Mouse (Mus musculus): ENCODE data around the gene Rad51b.

The Rad51b gene

DNA sequence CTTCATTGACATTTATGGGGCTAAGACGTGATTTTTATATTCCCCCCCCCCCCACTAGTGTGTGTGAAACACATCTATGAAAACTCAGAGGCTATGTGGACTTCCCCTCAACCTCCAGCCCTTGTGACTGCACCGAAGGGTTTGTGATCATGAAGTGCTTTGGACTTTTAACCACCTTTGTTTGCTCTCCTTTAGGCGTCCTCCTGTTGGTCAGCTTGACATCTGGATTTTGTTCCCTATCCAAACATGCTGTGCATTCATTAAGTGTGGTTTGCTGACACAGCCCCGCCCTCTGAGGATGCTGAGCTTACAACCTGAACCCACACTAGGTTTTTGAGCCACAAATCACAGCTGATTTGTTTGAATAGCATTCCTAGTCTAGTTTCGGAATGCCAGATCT is 502.3 kb downstream of the Rad51b start:
- in situ Hi-C loops (cut with MboI; ENCODE audit: unreplicated experiment in 2 of 2), result no loop called here

GRCm38 (mm10) chr12:79803670-79804069 is 506.6 kb downstream of the Rad51b start:
- in situ Hi-C loops (cut with MboI; ENCODE audit: unreplicated experiment in 2 of 2), result no loop called here

- in situ Hi-C loops (cut with MboI; ENCODE audit: unreplicated experiment in 2 of 2), result no loop called here
Observed at GRCm38 (mm10) chr12:79804776-79805524, 507.9 kb downstream of the Rad51b start.

DNA sequence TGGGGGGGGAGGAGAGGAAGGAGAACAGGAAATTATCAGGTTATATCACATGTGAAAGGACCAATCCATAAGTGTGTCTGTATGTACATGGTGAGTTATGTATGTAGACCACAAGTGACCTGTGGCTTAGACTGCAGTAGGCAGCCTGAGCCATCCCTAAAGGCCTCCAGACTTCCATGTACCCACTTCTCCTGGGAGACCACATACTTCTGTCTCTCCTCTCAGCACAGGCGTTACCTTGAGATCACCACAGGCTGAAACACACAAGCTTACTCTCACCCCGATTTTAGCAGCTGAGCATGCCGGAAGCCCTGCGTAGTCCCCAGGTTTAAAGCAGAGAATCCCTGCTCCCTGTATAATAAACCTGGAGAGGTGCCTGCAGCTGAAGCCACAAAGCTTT is 509.9 kb downstream of the Rad51b start:
- in situ Hi-C loops (cut with MboI; ENCODE audit: unreplicated experiment in 2 of 2), result no loop called here

GRCm38 (mm10) chr12:79807410-79807847 is 510.3 kb downstream of the Rad51b start:
- in situ Hi-C loops (cut with MboI; ENCODE audit: unreplicated experiment in 2 of 2), result no loop called here

GRCm38 (mm10) chr12:79807938-79808401 is 510.9 kb downstream of the Rad51b start:
- in situ Hi-C loops (cut with MboI; ENCODE audit: unreplicated experiment in 2 of 2), result no loop called here

DNA sequence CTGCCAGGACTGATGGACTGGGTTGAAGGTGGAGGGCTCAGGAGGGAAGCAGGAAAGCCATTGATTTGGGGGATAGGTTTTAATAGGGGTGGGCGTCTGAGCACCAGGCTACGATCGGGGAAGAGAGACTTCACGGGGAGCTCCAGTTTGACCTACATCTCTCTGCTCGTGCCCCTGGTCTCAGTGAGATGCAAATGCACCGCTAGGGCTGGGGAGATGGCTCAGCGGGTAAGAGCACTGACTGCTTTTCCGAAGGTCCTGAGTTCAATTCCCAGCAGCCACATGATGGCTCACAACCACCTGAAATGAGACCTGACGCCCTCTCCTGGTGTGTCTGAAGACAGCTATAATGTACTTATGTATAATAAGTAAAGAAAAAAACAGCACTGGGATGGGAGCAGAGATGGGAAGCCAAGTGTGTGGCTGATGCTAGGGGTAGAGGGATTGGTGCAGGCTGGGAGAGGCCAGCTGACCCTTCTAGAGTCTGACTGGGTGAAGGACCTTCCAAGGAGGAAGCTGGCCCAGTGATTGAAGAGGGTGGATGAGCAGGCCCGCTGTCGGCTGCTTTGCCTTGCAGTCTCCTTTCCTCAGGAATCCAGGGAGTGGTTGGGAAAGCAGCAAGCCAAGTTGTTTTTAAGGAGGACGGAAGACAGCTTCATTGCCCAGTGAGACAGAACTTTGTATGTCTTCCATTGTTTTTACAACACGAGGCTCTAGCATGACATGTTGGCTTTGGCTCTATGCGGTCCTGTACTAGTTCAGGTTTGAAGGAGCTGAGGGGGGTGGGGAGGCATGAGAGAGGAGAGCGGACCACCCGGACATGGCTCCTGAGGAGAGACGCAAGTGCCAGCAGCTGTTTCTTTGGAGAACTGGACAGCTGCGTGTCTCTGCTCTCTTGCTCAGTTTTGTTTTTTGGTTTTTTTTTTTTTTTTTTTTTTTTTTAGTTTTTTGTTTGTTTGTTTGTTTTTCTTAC is 511.6 kb downstream of the Rad51b start:
- in situ Hi-C loops (cut with MboI; ENCODE audit: unreplicated experiment in 2 of 2), result no loop called here

GRCm38 (mm10) chr12:79809518-79809917 is 512.4 kb downstream of the Rad51b start:
- in situ Hi-C loops (cut with MboI; ENCODE audit: unreplicated experiment in 2 of 2), result no loop called here

GRCm38 (mm10) chr12:79812422-79812821 is 515.3 kb downstream of the Rad51b start:
- in situ Hi-C loops (cut with MboI; ENCODE audit: unreplicated experiment in 2 of 2), result no loop called here

- in situ Hi-C loops (cut with MboI; ENCODE audit: unreplicated experiment in 2 of 2), result no loop called here
Observed at GRCm38 (mm10) chr12:79812838-79813563, 515.9 kb downstream of the Rad51b start.

DNA sequence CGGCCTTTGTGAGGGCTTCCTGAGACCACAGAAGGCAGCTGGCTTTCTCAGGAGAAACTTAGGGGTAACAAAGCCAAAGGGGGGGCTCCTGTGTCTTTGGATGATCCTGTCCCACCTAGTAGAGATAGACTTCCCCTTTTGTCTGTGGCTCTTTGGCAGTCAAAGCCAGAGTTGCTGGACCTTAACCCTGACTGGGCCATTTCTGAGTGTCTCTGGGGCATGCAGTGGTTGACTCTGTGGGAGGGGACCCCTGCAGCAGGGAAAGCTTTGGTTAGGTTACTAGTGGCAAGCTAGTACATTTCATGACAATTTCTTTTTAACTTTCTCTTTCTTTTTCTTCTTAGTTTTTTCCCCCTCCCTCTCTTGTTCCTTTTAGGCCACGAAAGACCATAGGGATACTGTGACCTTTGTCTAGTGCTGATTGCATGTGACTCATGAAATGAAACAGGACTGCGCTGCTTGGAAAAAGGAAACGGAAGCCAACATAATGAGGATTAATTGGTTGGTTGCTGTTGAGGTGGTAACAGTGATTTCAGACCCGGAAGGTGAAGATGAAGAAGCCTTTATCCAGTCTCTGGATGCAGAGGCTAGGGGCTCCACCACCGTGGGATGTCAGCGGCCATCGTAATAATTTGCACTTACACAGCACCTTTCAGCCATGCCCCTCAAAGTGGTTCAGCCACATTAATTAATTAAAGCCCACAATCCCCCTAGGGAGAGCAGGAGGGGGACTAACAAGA is 516.7 kb downstream of the Rad51b start:
- in situ Hi-C loops (cut with MboI; ENCODE audit: unreplicated experiment in 2 of 2), result no loop called here

GRCm38 (mm10) chr12:79814312-79815091 is 517.4 kb downstream of the Rad51b start:
- in situ Hi-C loops (cut with MboI; ENCODE audit: unreplicated experiment in 2 of 2), result no loop called here

- in situ Hi-C loops (cut with MboI; ENCODE audit: unreplicated experiment in 2 of 2), result no loop called here
Observed at GRCm38 (mm10) chr12:79816241-79816640, 519.2 kb downstream of the Rad51b start.

GRCm38 (mm10) chr12:79820228-79820958 is 523.3 kb downstream of the Rad51b start:
- in situ Hi-C loops (cut with MboI; ENCODE audit: unreplicated experiment in 2 of 2), result no loop called here

- in situ Hi-C loops (cut with MboI; ENCODE audit: unreplicated experiment in 2 of 2), result no loop called here
Observed at GRCm38 (mm10) chr12:79821901-79822300, 524.8 kb downstream of the Rad51b start.

GRCm38 (mm10) chr12:79822401-79822800 is 525.3 kb downstream of the Rad51b start:
- in situ Hi-C loops (cut with MboI; ENCODE audit: unreplicated experiment in 2 of 2), result no loop called here

GRCm38 (mm10) chr12:79825922-79826321 is 528.8 kb downstream of the Rad51b start:
- in situ Hi-C loops (cut with MboI; ENCODE audit: unreplicated experiment in 2 of 2), result loop anchor here in 1 of 2 experiments (25.0 kb wide), 2 partner anchors 136 to 464 kb away; no protein-coding TSS in a partner anchor

GRCm38 (mm10) chr12:79827233-79827692 is 530.2 kb downstream of the Rad51b start:
- in situ Hi-C loops (cut with MboI; ENCODE audit: unreplicated experiment in 2 of 2), result loop anchor here in 1 of 2 experiments (25.0 kb wide), 2 partner anchors 135 to 465 kb away; no protein-coding TSS in a partner anchor

Measured in v-Abl transformed pro-B cells (cell line).